Mouse (Mus musculus) liver, postnatal 0 days (tissue): ENCODE measurements around the gene Brpf1.

Source experiments
- CTCF ChIP-seq: sonication (generic); IDR thresholded peaks from 2 replicates; pipeline ENCODE4 v1.5.1; 2016; ENCODE audit warnings: antibody characterized with exemption, low read depth
- EP300 ChIP-seq: IDR thresholded peaks from 2 replicates; pipeline ENCODE4 v1.6.1; 2016; ENCODE audit warnings: antibody characterized with exemption, low read depth, mild to moderate bottlenecking

GRCm38 (mm10) chr6:113336852-113337620 is 30.1 kb downstream of the Brpf1 start:
- TF ChIP-seq CTCF (no peak), EP300 (no peak)
